Mouse (Mus musculus): ENCODE measurements around the gene Mpl.
A peak's percentile ranks its signal among the peaks of the same experiment; 100 is the strongest.

The Mpl gene

DNA sequence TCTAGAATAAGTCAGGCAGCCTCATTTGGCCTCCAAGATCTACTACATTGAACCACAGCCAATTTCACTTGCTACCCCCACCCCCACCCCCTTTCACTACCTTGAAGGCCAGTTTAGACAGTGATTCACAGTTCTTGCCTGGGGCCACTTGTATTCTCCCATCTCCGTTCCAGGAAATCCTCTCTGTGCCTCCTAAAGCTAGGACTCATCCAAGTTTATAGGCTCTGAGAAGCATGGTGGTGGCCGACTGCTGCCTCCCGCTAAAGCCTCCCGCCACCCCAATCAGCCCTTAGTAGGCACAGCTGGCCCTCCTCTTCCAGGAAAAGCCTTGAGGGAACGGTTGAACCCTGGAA, 29.9 kb downstream of the Mpl start:
- no peak for DNase-seq

GRCm38 (mm10) chr4:118425374-118425773, 31.9 kb downstream of the Mpl start:
- no peak for DNase-seq

DNA sequence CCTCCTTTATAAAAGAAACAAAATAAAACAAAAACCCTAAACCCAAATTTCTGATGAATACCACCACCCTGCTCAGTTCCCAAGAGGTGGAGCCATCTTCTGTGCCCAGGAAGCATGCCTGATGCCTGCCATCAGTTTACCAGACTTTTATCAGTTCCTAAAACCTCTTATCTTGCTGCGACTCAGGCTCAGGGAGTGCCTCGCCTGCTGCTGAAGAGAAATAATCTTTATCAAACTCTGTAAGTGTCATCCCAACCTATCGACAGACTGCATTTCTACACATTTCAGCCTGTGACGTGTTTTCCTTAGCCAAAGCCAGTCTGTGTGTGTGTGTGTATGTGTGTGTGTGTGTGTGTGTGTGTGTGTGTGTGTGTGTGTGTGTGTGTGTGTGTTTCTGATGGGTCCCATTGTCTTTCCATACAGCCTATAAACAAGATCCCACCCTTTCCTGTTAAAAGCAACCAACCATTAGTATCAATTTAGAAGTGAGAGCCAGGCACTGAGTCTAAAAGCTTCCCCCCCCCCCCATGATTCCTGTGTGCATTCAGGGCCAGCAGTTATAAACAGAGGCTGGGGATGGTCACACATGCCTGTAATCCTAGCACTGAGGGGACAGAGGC, 32.7 kb downstream of the Mpl start:
- DNase-seq, result no peak

- no peak for DNase-seq
Observed at GRCm38 (mm10) chr4:118421384-118421783, 35.9 kb downstream of the Mpl start.

DNA sequence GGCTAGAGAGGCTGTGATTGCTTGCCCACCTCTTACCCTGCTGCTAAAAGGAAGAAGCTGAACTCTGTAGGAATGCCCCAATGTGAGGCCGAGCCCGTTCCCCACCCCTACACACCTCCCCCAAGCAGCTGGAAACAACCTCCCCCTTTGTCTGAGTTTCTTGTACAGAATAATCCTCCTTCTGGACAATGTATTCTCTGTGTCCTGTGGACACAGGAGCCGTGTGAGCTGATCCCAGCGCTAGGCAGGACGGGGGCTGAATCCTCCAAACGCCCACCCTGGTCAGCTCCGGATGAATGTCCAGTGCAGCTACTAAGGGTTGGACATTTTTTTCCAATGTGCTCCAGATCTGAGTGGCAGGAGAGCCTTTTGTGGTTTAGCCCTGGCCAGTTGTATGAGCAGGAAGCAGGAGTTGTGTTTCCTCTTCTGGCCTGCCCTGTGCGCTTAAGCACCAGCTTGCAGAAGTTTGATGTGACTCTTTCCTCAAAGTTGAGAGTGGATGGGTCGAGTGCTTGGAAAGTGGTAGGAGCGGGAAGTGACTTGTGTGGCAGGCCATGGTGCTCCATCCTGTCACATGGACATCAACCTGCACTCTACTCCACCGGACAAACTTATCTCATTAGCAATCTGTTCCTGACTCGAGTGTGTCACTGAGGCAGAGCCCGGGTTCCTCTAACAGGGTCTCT, 40.1 kb downstream of the Mpl start:
- no peak for DNase-seq

DNA sequence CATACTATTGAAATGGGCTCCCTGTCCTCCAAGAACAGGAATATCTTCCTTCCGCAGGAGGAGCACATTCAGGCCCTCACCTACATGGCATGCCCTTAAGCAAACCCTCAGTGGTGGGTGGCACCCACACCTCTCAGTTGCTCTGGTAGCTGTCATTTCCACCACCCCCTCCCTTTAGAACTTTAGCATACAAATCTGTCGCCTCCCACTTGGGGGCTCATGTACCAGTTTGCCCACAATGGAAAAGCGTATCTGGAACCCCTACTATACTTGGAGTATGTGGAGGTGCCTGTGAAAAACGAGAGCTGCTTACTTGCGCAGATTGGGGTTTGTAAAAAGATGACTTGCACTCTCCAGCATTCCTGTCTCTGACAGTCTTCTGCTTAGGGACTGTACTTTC, 41.0 kb downstream of the Mpl start:
- DNase-seq, result no peak

GRCm38 (mm10) chr4:118415779-118416178, 41.5 kb downstream of the Mpl start:
- DNase-seq, result no peak

DNA sequence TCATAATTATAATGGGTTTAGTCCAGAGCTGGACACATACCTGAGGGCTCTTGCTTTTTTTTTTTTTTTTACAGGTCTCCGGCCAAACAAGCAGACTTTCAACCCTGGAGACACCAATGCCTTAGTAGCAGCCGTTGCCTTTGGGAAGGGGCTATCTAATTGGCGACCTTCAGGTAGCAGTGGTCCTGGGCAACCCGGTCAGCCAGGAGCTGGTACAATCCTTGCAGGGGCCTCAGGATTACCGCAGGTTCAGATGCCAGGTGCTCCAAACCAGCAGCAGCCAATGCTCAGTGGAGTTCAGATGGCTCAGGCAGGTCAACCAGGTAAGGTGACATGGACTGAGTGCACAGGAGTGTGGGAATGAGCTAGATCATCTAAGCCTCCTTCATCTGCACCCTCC, 43.8 kb downstream of the Mpl start:
- DNase-seq, result peak; percentile 28

- no peak for DNase-seq
Observed at GRCm38 (mm10) chr4:118410871-118411270, 46.4 kb downstream of the Mpl start.

DNA sequence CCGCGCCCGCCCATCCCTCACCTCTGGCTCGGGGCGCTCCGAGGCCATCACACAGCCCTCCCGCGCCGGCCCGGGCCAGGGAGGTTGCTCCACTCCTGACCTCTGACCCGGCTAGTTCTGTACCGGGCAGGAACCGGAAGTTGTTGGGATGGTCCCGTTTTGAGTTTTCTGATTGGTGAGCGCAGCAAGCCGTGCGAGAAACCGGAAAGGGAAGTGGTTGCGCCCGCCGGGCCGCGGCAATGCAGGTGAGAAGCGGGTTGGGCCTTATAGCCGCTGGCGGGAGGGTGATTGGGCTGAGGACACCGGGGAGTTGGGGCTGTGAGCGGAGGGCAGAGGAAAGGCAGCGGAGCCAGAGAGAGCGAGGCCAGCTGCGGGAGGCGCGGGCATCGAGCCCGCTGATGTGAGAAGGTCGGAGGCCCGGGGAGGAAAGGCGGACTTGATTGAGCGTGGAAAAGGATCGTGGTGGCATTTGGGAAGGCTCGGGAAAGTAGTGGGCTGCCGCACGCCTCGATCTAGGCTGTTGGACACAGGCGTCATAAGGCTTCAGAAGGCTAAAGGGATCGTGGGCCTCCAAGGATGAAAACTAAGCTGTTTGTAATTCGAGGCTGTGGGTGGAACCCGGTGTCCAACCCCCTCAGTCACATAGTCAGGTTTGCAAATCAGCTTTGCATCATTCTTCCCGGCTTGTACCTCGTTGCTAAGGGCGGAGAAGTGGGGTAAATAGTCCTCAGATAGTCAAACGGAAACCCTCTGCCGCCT, 48.0 kb downstream of the Mpl start, which contains the start of the genes Szt2 and Med8:
TSS of gene Szt2 (minus strand) at position 132 of the 759 bp plus-strand sequence.
TSS of gene Med8 (plus strand) at position 196 of the 759 bp plus-strand sequence.
- DNase-seq, result peak; percentile 81

- DNase-seq, result no peak
Observed at GRCm38 (mm10) chr4:118402701-118403100, 54.6 kb downstream of the Mpl start.

DNA sequence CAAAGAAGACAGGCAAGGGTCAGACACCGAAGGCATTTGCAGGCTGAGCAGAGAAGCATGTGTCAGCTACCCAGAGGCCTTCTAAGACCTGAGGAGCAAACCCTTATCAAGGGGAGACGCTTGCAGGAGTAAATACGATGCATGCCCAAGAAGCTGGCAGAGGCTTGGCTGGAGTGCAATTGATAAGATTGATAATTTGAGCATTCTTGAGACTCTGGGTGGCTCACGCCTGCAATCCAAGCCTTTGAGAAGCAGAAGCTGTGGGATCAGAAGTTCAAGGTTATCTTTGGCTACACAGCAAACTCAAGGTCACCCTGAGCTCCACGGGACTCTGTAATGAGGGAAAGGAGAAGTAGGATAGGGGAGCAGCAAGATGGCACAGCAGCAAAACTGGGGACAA, 55.4 kb downstream of the Mpl start:
- no peak for DNase-seq

DNA sequence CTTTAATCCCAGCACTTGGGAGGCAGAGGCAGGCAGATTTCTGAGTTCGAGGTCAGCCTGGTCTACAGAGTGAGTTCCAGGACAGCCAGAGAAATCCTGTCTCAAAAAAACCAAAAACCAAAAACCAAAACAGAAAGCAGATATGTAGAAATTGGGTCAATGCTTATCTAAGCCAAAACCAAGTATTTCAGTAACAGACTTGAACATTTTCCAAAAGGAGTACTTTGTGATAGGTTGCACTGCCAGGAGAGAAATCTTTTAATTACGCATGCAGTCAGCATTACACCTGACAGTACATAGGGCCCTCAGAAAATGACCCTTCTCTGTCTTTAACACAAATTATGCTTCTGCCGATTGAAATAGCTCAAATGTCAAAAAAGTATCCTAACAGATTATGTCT, 55.9 kb downstream of the Mpl start:
- DNase-seq, result no peak

DNA sequence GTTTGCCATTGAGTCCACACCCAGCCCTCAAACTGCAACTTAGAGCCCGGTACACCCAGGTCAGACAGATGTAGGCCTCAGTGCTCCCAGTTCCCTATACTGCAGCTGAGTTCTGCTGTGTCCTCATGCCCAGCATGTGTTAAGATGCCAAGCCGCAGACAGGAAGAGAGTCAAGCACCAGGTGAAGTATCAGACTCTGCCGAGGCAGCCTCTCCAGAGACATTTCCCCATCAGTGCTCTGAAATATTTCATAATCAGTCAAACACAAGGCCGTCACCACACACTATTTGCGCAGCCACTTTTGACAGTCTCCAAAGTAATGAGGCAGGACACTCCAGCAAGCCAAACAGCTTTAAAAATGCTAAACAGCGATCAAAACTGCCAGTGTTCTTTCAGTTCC, 58.9 kb downstream of the Mpl start:
- no peak for DNase-seq

- DNase-seq, result no peak
Observed at GRCm38 (mm10) chr4:118396433-118396832, 60.9 kb downstream of the Mpl start.

DNA sequence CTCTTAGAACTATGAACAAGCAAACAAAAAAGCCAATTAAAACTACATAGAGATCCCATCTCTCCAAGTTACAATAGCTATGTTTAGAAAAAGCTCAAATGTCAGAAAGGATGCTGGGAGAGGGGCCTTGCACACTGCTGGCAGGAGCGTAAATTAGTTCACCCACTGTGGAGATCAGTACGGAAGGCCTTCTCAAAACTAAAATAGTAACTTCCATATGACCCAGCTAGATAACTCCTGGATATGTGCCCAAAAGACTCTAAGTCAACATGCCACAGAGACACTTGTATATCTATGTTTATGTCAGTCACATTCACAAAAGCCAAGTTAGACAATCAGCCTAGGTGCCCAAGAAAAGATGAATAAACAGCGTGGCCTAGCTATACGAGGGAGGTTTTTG, 62.0 kb downstream of the Mpl start:
- DNase-seq, result no peak

DNA sequence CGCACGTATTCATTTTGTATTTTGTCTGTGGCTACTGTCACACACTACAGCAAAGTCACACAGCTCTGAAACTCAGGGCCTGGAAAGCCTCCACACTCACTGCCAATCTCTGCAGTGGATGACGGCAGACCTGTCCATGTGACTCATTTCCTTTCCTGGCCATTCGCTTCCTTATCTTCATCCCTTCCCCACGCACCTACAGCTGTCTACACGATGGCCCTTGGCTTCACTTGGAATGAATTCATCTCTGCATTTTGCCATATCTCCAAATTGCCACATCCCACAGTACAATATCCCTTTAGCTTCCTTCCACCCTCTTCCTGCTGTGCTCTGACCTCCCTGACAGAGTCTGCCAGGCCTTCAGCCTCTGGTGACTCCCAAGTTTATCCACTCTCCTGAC, 62.8 kb downstream of the Mpl start:
- DNase-seq, result no peak

All from cerebellum, adult 11 months (tissue).